Mouse (Mus musculus) left cerebral cortex, postnatal 25 days (tissue): ENCODE data around the gene Osbpl9. TPM values are rescaled to one million over a fixed set of nuclear protein-coding genes. Genes with fewer than 3 reads are reported as not detected.

ENCODE experiments used
- DNase-seq, 2 experiments: peaks; one replicate each; pipeline ENCODE4 v3.0.0; 2022; ENCODE audit warnings: low spot score in 2 of 2, mixed read lengths in 1 of 2
- intact Hi-C: fragments of 180-260 bp; cut with DNase I; formaldehyde crosslinking; loops from one replicate; pipeline ENCODE4 v1.15.1; 2025
- total RNA-seq, 2 experiments: library from RNA; stranded (reverse); gene quantifications; 2 replicates each; pipeline ENCODE4 v1.2.3; 2021

The Osbpl9 gene
- total RNA-seq, 2 experiments from 2014 or later, result 44.5 to 59.2 TPM

DNA sequence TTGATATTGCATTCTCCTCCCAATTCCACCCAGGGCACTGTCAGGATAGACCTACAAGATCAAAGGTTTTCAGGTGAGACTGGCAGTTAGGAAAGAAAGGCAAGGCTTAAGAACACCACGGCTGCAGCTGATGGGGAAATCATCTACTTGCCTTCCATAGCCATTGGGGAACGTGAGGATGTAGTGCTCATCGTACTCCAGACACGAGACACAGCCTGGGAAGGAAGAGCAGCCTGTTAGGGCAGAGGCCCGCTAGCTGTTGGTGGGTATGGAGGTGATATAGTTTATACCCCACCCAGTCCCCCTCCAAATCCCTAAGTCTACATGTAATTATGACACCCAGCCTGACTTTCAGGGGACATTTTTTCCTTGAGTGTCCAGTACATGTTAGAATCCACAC lies 136.4 kb downstream of the Osbpl9 start:
- intact Hi-C loops, result no loop called here
- no peak for DNase-seq

GRCm38 (mm10) chr4:109064941-109065340 lies 137.1 kb downstream of the Osbpl9 start:
- no peak for DNase-seq
- intact Hi-C loops, result no loop called here

GRCm38 (mm10) chr4:109059255-109059821 lies 142.7 kb downstream of the Osbpl9 start:
- DNase-seq, result no peak
- intact Hi-C loops, result loop anchor here (10.0 kb wide), 1 partner anchor 105 kb away; no protein-coding TSS in a partner anchor

DNA sequence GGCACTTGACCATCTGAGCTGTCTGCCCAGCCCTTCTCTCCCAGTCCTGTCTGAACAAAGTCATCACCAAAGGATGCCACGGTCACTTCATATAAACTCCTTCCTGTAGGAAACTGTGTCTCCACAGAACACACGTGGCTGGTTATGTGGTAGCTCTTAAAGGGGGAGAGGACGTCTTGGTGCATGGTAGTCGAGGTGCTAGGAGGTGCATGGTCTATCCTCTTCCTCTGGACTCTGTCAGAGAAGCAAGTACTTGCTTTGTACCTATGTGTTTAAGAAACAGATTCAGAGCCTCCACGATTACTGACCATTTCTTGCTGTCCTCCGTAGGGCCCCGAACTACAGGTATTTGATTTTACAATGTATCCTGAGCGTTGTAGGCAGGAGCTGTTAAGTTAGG lies 144.4 kb downstream of the Osbpl9 start:
- intact Hi-C loops, result loop anchor here (10.0 kb wide), 1 partner anchor 107 kb away; no protein-coding TSS in a partner anchor
- DNase-seq, result no peak

DNA sequence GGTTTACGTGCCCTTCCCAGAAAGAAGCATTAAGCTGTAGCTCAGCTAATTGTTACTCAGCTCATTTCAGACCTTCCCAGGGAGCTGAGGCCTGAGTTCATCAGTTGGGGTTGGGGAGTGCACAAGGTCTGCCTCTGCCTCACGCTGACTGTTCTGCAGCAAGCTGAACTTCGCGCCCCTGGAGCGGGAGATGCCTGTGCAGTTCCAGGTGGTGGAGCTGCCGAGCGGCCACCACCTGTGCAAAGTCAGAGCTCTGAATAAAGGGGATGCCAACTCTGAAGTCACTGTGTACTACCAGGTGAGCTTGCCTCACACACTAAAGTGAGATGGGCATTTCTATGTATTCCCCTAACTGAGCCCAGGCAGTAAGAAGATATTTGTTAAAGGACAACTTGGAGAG lies 145.7 kb downstream of the Osbpl9 start:
- intact Hi-C loops, result loop anchor here (10.0 kb wide), 1 partner anchor 108 kb away; no protein-coding TSS in a partner anchor
- no peak for DNase-seq

- no peak for DNase-seq
- intact Hi-C loops, result loop anchor here (10.0 kb wide), 1 partner anchor 111 kb away; no protein-coding TSS in a partner anchor
These were observed 148.1 kb downstream of the Osbpl9 start for GRCm38 (mm10) chr4:109054003-109054402.

- DNase-seq, result no peak
- intact Hi-C loops, result loop anchor here (10.0 kb wide), 1 partner anchor 113 kb away; no protein-coding TSS in a partner anchor
These were observed 149.8 kb downstream of the Osbpl9 start for GRCm38 (mm10) chr4:109052282-109052681.

DNA sequence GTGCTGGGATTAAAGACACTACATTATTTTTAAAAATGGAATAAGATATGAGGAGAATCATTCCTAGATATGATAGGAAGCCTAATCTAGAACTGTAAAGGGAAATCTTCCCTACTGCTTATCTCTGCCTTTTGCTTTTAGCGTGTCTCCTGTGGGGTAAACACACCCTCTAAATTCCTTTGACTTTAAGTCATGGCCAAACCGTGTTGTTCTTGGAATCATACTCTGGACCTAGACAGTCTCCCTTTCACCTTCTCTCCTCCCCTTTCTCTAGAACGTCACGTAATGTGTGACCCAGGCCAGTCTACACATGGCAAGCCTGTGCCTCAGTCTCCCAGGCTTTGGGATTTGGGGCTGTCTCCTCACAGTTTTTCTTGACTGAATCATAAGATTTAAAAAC lies 153.8 kb downstream of the Osbpl9 start:
- DNase-seq, result no peak
- intact Hi-C loops, result no loop called here

DNA sequence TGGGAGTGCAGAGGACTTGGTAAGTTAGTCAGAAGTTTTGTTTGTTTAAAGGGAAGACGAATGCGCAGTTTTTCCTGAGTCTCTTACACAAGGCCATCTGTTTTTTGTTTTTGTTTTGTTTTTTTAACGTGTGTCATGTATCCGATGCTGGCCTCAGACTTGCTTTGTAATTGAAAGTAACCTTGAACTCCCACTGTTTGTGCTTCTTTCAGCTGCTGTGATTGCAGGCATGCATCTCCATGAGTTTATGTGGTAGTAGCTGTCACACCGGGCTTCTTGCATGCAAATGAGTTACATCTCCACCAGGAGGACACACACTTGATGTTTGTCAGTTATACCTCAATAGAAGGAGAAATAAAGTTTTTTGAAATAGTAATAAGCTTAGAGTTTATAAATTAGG lies 158.3 kb downstream of the Osbpl9 start:
- DNase-seq, result no peak

GRCm38 (mm10) chr4:109043294-109043693 lies 158.8 kb downstream of the Osbpl9 start:
- intact Hi-C loops, result no loop called here
- DNase-seq, result no peak

More for the DNA sequence above, 158.3 kb downstream of the Osbpl9 start:
- intact Hi-C loops, result no loop called here

GRCm38 (mm10) chr4:109042739-109043138 lies 159.3 kb downstream of the Osbpl9 start:
- no peak for DNase-seq
- intact Hi-C loops, result no loop called here

DNA sequence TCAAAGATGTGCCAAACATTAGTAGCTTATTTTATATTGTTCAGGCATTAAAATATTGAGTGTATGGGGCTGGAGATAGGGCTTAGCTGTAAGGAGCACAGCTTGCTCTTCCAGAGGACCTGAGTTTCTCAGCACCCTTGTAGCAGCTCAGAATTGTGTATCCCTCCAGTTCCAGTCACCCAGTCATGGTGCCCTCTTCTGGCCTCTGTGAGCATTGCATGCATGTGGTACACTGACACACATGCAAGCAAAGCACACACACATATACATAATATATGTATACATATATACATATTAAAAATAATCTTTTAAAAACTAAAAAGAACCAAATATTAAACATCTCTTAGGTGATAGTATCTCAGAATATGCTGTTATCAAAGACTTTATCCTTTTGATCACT lies 165.7 kb downstream of the Osbpl9 start:
- intact Hi-C loops, result no loop called here
- DNase-seq, result no peak

DNA sequence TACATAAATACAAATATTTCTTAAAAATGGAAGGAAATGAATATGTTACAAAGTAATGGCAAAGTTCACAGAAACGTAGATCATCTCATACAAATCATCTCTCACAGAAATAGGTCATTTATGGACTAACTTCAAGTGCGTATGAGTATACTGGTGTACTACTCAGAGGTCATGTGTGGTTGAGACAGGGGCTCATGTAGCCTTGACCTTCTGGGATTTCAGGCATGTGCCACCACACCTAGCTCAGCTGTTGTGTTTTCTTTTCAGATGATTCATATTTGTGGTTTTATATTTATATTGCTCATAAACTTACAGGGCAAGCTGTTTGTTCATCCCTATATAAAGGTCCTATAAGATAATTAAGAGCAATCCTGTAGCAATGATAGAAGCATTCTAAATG lies 171.8 kb downstream of the Osbpl9 start:
- intact Hi-C loops, result no loop called here
- DNase-seq, result no peak

GRCm38 (mm10) chr4:109029857-109030256 lies 172.2 kb downstream of the Osbpl9 start:
- DNase-seq, result peak in 1 of 2 experiments; percentile 26
- intact Hi-C loops, result no loop called here

- intact Hi-C loops, result no loop called here
- DNase-seq, result no peak
These were observed 175.5 kb downstream of the Osbpl9 start for GRCm38 (mm10) chr4:109026543-109026942.

DNA sequence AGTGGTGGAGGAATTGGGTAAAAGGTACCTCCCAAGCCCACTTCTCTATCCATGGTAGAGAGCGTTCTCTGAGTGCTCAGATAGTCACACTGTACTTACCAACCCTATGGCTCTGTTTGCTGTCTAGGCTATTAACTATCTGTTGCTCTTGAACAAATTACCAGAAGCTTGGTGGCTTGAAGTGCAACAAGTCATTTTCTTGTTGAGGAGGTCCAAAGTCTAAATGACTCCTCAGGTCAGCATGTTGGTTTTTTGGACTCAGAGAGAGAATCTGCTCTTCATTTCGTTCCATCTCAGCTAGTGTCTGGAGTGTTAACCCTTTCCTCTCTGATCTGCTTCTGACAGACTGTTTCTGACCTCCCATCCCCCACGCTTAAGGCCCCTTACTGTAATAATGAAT lies 177.0 kb downstream of the Osbpl9 start:
- DNase-seq, result no peak
- intact Hi-C loops, result no loop called here

DNA sequence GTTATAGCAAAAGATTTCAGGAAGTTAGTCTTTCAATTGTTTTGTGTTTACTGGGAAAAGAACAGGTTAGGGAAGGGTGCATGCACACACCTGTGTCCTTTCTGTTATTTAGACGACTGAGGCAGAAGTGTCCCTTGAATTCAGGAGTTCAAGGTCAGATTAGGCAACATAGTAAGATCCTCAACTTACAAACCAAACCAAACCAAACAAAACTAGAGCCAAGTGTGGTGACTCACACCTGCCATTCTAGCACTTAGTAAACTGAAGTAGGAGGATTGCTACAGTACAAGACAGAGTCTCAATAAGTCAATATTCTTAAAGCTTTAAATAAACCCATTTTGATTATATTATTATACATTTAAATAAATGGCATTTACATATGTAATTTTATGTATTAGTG lies 180.1 kb downstream of the Osbpl9 start:
- intact Hi-C loops, result no loop called here

GRCm38 (mm10) chr4:109019301-109019700 lies 182.8 kb downstream of the Osbpl9 start:
- intact Hi-C loops, result no loop called here
- no peak for DNase-seq

More for the DNA sequence above, 180.1 kb downstream of the Osbpl9 start:
- DNase-seq, result no peak

DNA sequence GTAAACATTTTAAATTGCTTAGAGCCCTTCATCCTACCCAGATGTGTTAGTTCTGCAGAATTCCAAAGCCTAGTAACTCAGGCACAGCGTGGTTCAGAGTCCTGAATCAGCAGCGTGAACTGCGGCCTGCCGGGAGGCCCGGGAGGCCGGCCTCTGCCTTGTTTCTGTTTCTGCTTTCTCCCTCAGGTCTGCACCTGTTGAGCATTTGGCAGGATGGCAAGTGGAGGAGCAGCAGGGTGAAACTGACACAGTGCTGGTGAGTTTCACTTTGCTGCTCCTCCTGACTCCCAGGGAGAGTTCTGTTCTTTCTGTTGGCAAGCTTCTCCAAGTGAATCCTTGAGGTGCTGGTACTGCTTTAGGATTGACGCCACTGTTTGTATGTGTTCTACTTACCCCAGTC lies 184.6 kb downstream of the Osbpl9 start:
- intact Hi-C loops, result no loop called here
- no peak for DNase-seq

DNA sequence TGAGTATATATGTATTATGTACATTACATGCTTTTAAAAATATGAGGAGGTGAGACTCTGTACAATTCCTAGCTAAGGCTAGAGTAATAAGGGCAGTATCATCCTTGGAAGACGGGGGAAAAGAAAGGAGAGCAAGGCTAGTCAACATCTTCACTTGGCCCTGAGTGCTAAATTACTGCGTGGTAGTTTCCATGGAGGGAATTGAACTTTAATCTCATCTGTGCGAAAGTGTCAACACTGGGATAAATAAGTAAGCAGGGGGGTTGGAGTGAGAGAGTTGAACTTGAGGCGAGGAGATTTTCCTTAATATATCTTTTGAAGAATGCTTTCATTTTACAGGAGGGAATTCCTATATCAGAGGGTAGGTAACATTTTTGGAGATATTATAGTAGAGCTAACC lies 188.0 kb downstream of the Osbpl9 start:
- no peak for DNase-seq
- intact Hi-C loops, result no loop called here
